Mouse (Mus musculus): ENCODE data around the gene Ppp2r3c. TPM values are rescaled to one million over a fixed set of nuclear protein-coding genes. Genes with fewer than 3 reads are reported as not detected.
"Not testable (repeated sequence)": the region's sequence is repeated elsewhere in the genome, so short reads cannot be mapped to it uniquely, and the experiment has no call there.

Ppp2r3c gene
- 10 to 100 TPM; 11.1 to 11.3 TPM for total RNA-seq (2021)
- long read RNA-seq, experiment 1, full-length matches to known transcripts = 3 of 28 reads
- long read RNA-seq, experiment 1, partial matches to known transcripts = 21 of 28 reads
- long read RNA-seq, experiment 1, other reads (novel, unspliced or antisense) = 4 of 28 reads
- long read RNA-seq, experiment 2, partial matches to known transcripts = 3 of 5 reads
- long read RNA-seq, experiment 2, other reads (novel, unspliced or antisense) = 2 of 5 reads

- peak; percentile 92 to 94 for DNase-seq
Observed at GRCm38 (mm10) chr12:55302485-55303441, at the start of gene Ppp2r3c. Gene Ppp2r3c, minus strand, starts transcription at chr12:55302998.

GRCm38 (mm10) chr12:55344583-55344982 is 41.8 kb upstream of the Ppp2r3c start:
- DNase-seq = no peak

- no peak for DNase-seq
Observed at GRCm38 (mm10) chr12:55343998-55344397, 41.2 kb upstream of the Ppp2r3c start.

- DNase-seq = not testable (repeated sequence)
Observed at GRCm38 (mm10) chr12:55343045-55343444, 40.2 kb upstream of the Ppp2r3c start.

GRCm38 (mm10) chr12:55338490-55338889 is 35.7 kb upstream of the Ppp2r3c start:
- not testable (repeated sequence) for DNase-seq

GRCm38 (mm10) chr12:55333662-55334061 is 30.9 kb upstream of the Ppp2r3c start:
- no peak for DNase-seq

GRCm38 (mm10) chr12:55329351-55329750 is 26.6 kb upstream of the Ppp2r3c start:
- no peak for DNase-seq

GRCm38 (mm10) chr12:55328784-55329183 is 26.0 kb upstream of the Ppp2r3c start:
- DNase-seq = no peak

- no peak for DNase-seq
Observed at GRCm38 (mm10) chr12:55325702-55326101, 22.9 kb upstream of the Ppp2r3c start.

GRCm38 (mm10) chr12:55321642-55322291 is 19.0 kb upstream of the Ppp2r3c start:
- peak in 1 of 2 experiments; percentile 30 for DNase-seq

GRCm38 (mm10) chr12:55315192-55315591 is 12.4 kb upstream of the Ppp2r3c start:
- DNase-seq = peak; percentile 43 to 82

GRCm38 (mm10) chr12:55313901-55314300 is 11.1 kb upstream of the Ppp2r3c start:
- DNase-seq = no peak

- DNase-seq = no peak
Observed at GRCm38 (mm10) chr12:55311841-55312240, 9.0 kb upstream of the Ppp2r3c start.

GRCm38 (mm10) chr12:55309501-55309900 is 6.7 kb upstream of the Ppp2r3c start:
- DNase-seq = no peak

GRCm38 (mm10) chr12:55308731-55309130 is 5.9 kb upstream of the Ppp2r3c start:
- no peak for DNase-seq

GRCm38 (mm10) chr12:55307566-55307965 is 4.8 kb upstream of the Ppp2r3c start:
- no peak for DNase-seq

- DNase-seq = no peak
Observed at GRCm38 (mm10) chr12:55306371-55306770, 3.6 kb upstream of the Ppp2r3c start.

- no peak for DNase-seq
Observed at GRCm38 (mm10) chr12:55301472-55302300, 1.1 kb downstream of the Ppp2r3c start.

- DNase-seq = no peak
Observed at GRCm38 (mm10) chr12:55300820-55301351, 1.9 kb downstream of the Ppp2r3c start.

- DNase-seq = no peak
Observed at GRCm38 (mm10) chr12:55299336-55299735, 3.5 kb downstream of the Ppp2r3c start, which contains the start of gene 1110008L16Rik. Gene 1110008L16Rik, plus strand, starts transcription at chr12:55299577.

- no peak for DNase-seq
Observed at GRCm38 (mm10) chr12:55298112-55298511, 4.7 kb downstream of the Ppp2r3c start.

Data from adrenal gland, postnatal 36 days (tissue).